Mouse (Mus musculus) G1E (cell line): ENCODE measurements around the gene Gdpd1. TPM values are rescaled to one million over a fixed set of nuclear protein-coding genes. Genes with fewer than 3 reads are reported as not detected.

Experiments
- ATAC-seq: 2 replicates; pipeline ENCODE4 v1.8.0; 2016; ENCODE audit warnings: mild to moderate bottlenecking; ENCODE audit not compliant: insufficient number of reproducible peaks, poor library complexity, low FRiP score, severe bottlenecking; ENCODE audit errors: extremely low read depth
- DNase-seq: peaks from one replicate; pipeline ENCODE4 v3.0.0; 2012; ENCODE audit warnings: low spot score
- H3K27me3 ChIP-seq: 2 replicates; pipeline ENCODE4 v1.6.1; 2012; ENCODE audit warnings: mild to moderate bottlenecking, low read length, inconsistent platforms; ENCODE audit not compliant: insufficient read depth
- H3K36me3 ChIP-seq: replicated peaks from 2 replicates; pipeline ENCODE3; 2012; ENCODE audit warnings: mild to moderate bottlenecking, inconsistent platforms
- H3K4me1 ChIP-seq: 2 replicates; pipeline ENCODE4 v1.6.1; 2012; ENCODE audit warnings: low read depth, low read length, inconsistent platforms, mixed read lengths; ENCODE audit not compliant: insufficient read depth
- H3K4me3 ChIP-seq: 2 replicates; pipeline ENCODE4 v1.5.1; 2012; ENCODE audit warnings: low read depth, mild to moderate bottlenecking, inconsistent platforms, low read length, moderate library complexity, mixed read lengths
- H3K9me3 ChIP-seq: replicated peaks from 2 replicates; pipeline ENCODE4 v1.6.1; 2012; ENCODE audit warnings: inconsistent platforms
- CTCF ChIP-seq: IDR thresholded peaks from 2 replicates; pipeline ENCODE4 v1.5.1; 2012; ENCODE audit warnings: low read depth, low read length, inconsistent platforms, mixed read lengths
- GATA1 ChIP-seq: IDR thresholded peaks from 2 replicates; pipeline ENCODE4 v1.6.1; 2012; ENCODE audit warnings: borderline replicate concordance, low read length, inconsistent platforms, mixed read lengths
- GATA2 ChIP-seq: IDR thresholded peaks from 2 replicates; pipeline ENCODE4 v1.6.1; 2012; ENCODE audit warnings: low read depth, low read length, inconsistent platforms, borderline replicate concordance
- POLR2AphosphoS5 ChIP-seq: IDR thresholded peaks from 2 replicates; pipeline ENCODE4 v1.6.1; 2012; ENCODE audit warnings: low read depth, low read length, inconsistent platforms; ENCODE audit not compliant: insufficient replicate concordance
- TAL1 ChIP-seq: conservative IDR thresholded peaks from 2 replicates; pipeline ENCODE4 v1.6.1; 2012; ENCODE audit warnings: low read depth, low read length, inconsistent platforms, mixed read lengths
- polyA plus RNA-seq: library from polyadenylated mRNA; stranded (reverse); fragments of >175 nt; gene quantifications from 2 replicates; pipeline ENCODE4 v1.2.3, GENCODE M21; 2012
- total RNA-seq, 2 experiments: library from RNA; stranded (forward) in 1 of 2; stranded (reverse) in 1 of 2; fragments of 200-1000 nt in 1 of 2; fragments of >200 nt in 1 of 2; fragmentation: Nextera tagmentation in 1 of 2; gene quantifications; 2 replicates each; pipeline ENCODE4 v1.2.3; 2014 to 2017

Gdpd1 gene
- total and polyA plus RNA-seq, 3 experiments = 0.05 to 1.5 (median 0.87) TPM

GRCm38 (mm10) chr11:87001217-87001616 lies 72.6 kb downstream of the Gdpd1 start:
- H3K4me3 ChIP-seq = no peak overlapping the region
- no peaks in the 10 kb centered on the region for H3K9me3 ChIP-seq
- ATAC-seq = no peak
- H3K27me3 ChIP-seq = peaks cover 9% of the 10 kb centered on the region
- no peak for DNase-seq
- no peaks in the 10 kb centered on the region for H3K36me3 ChIP-seq
- TF ChIP-seq CTCF = no peak
- 0 out of 2 replicates have a peak, but pooled peaks cover 2% of the 10 kb centered on the region for H3K4me1 ChIP-seq

GRCm38 (mm10) chr11:86996266-86996665 lies 77.6 kb downstream of the Gdpd1 start:
- ATAC-seq (no peak), DNase-seq (no peak)
- H3K27me3 ChIP-seq = peaks cover 21% of the 10 kb centered on the region
- H3K4me3 ChIP-seq = no peak overlapping the region
- TF ChIP-seq POLR2AphosphoS5 (no peak), TAL1 (no peak), CTCF (no peak), GATA1 (no peak), GATA2 (no peak)
- H3K9me3 ChIP-seq = no peaks in the 10 kb centered on the region
- peaks cover 32% of the 10 kb centered on the region for H3K4me1 ChIP-seq
- no peaks in the 10 kb centered on the region for H3K36me3 ChIP-seq

DNA sequence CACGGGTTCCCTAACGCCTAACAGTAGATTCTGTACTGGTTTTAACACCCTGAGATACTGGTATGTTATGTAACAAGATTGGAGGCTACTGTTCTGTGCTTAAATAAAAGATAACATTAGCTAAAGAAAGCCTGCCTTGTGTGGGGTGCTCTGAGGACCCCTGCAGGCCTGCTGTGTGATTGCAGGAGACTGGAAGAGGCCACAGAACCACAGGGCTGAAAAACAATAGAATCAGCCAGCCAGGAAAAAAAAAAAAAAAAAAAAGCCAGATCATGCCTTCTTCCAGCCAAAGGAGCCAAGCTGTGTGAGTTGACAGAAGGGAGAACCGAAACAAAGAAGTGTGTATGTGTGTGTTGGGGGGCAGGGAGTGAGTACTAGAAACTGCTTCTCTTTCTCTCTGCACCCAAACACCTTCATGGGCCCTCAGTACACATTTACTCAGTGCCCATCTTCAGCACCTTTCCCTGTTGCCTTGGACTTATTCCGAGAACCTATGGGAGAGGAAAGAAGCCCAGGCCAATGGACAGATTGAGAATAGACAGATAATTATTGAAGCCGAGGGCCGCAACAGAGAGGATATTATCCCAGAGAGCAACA lies 78.1 kb downstream of the Gdpd1 start:
- DNase-seq (peak; percentile 21), ATAC-seq (no peak)
- Histone ChIP-seq H3K36me3 (no peaks in the 10 kb centered on the region), H3K4me3 (no peak overlapping the region), H3K9me3 (no peaks in the 10 kb centered on the region), H3K27me3 (peaks cover 21% of the 10 kb centered on the region), H3K4me1 (peaks cover 32% of the 10 kb centered on the region)
- no peak for TF ChIP-seq GATA2
- no peak for TF ChIP-seq POLR2AphosphoS5
- no peak for TF ChIP-seq GATA1
- TF ChIP-seq CTCF = peak; percentile 45; the same call in 1 of the 2 replicates

GRCm38 (mm10) chr11:86994791-86995624 lies 78.9 kb downstream of the Gdpd1 start:
- no peak for TF ChIP-seq CTCF
- no peak for TF ChIP-seq GATA2
- no peak for TF ChIP-seq TAL1
- TF ChIP-seq GATA1 = no peak
- TF ChIP-seq POLR2AphosphoS5 = no peak
- H3K27me3 ChIP-seq = peaks cover 21% of the 10 kb centered on the region
- no peak overlapping the region for H3K4me3 ChIP-seq
- ATAC-seq (no peak), DNase-seq (no peak)
- H3K9me3 ChIP-seq = no peaks in the 10 kb centered on the region
- no peaks in the 10 kb centered on the region for H3K36me3 ChIP-seq
- H3K4me1 ChIP-seq = peaks cover 32% of the 10 kb centered on the region

GRCm38 (mm10) chr11:86994330-86994729 lies 79.5 kb downstream of the Gdpd1 start:
- ATAC-seq = no peak
- no peak overlapping the region; the same call in 1 of the 2 replicates for H3K4me3 ChIP-seq

DNA sequence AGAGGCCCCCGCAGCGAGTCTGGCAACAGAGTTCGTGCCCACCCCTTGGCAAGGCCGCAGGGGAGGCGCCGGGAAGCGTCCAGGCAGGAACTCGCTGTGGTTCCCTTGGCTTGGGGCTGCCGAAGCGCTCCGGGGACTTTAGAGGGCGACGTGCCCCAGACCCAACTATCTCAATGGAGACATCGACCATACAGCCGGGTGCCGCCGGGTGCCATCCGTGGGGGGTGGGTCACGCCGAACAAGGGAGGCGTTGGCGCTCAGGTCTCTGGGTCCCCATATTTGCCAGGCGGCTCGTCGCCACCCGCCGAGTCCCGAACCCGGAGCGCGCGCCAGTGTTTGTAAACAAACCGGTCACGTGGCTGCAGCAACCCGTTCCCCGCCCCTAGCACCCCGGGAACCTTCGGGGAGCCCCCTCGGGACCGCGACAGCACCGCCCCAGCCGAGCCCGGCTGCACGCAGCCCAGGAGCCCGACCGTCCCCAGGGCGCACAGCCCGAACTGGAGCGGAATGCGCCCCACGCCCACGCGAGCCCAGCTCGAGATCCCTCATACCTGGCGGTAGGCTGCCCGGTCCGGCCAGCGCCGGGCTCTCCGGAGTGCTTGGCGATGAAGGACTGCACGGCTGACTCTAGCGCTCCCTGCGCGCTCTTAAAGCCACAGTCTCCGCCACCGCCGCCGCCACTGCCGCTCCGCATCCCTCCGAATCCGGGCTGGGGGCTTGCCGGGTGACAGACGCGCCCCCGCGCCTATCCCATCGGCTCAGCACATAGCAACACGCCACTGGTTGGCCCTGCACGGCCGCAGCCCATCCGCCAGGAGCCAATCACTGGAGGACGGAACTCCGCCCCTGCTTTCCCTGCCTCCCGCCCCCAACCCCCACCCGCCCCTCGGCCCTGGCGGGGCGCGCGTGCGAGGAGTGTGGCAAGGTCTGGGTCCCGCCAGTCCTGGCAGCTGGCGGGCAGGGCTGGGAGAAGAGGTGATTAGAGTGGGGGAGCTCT lies 80.5 kb downstream of the Gdpd1 start, which contains the start of gene Ypel2:
Gene Ypel2, minus strand, starts transcription at position 667 of the 997 bp plus-strand sequence.
- Histone ChIP-seq H3K27me3 (peaks cover 25% of the 10 kb centered on the region), H3K9me3 (no peaks in the 10 kb centered on the region), H3K4me3 (peak within 1 kb of the TSS; percentile 86), H3K36me3 (no peaks in the 10 kb centered on the region), H3K4me1 (peaks cover 32% of the 10 kb centered on the region)
- no peak for TF ChIP-seq CTCF
- no peak for TF ChIP-seq POLR2AphosphoS5
- TF ChIP-seq GATA1 = no peak
- TF ChIP-seq TAL1 = no peak
- TF ChIP-seq GATA2 = no peak
- DNase-seq (peak; percentile 99), ATAC-seq (peak; percentile 87)

More at GRCm38 (mm10) chr11:86994330-86994729, 79.5 kb downstream of the Gdpd1 start:
- DNase-seq = no peak
- Histone ChIP-seq H3K9me3 (no peaks in the 10 kb centered on the region), H3K36me3 (no peaks in the 10 kb centered on the region), H3K27me3 (peaks cover 24% of the 10 kb centered on the region), H3K4me1 (peaks cover 32% of the 10 kb centered on the region)
- no peak for TF ChIP-seq CTCF
- TF ChIP-seq GATA1 = no peak
- TF ChIP-seq POLR2AphosphoS5 = no peak
- TF ChIP-seq GATA2 = no peak
